Mouse (Mus musculus) Patski (cell line): ENCODE results near the gene Epn1. TPM values are rescaled to one million over a fixed set of nuclear protein-coding genes. Genes with fewer than 3 reads are reported as not detected.
A peak's percentile ranks its signal among the peaks of the same experiment; 100 is the strongest.

Experiments used
- ATAC-seq: fragments of 100-300 bp; one replicate; pipeline ENCODE4 v1.8.0; 2021
- CTCF ChIA-PET: fragments of 350-600 bp; sonication (Branson Sonifier 250); formaldehyde crosslinking; loops from one replicate; lab custom pipeline; 2022; ENCODE audit warnings: inconsistent platforms; lab: Charles Lee
- POLR2A ChIA-PET: fragments of 350-600 bp; sonication (Branson Sonifier 250); formaldehyde crosslinking; loops from one replicate; lab custom pipeline; 2022; ENCODE audit warnings: antibody characterized with exemption, inconsistent platforms; lab: Charles Lee
- DNase-seq: peaks from one replicate; pipeline ENCODE4 v3.0.0-alpha.2; 2011; ENCODE audit warnings: low read depth, low spot score
- H3K27me3 ChIP-seq: fragments of 371-371 bp; one replicate; pipeline ENCODE4 v1.5.1; 2021
- CTCF ChIP-seq: fragments of 100-300 bp; IDR thresholded peaks from one replicate; pipeline ENCODE4 v1.5.1; 2021
- in situ Hi-C: fragments of 300-500 bp; cut with MboI; formaldehyde crosslinking; loops from 3 replicates; pipeline ENCODE4 v1.11.1; 2018; ENCODE audit warnings: low pct_unique_long_range_greater_than_20kb, mixed read lengths
- polyA plus RNA-seq: library from polyadenylated mRNA; unstranded; gene quantifications from one replicate; pipeline ENCODE4 v1.2.3, GENCODE M21; 2021

Epn1 gene
- 138 TPM for polyA plus RNA-seq

GRCm38 (mm10) chr7:5080010-5080751 is at the start of gene Epn1:
Epn1 (plus strand) TSS chr7:5080235.
- H3K27me3 ChIP-seq: no peaks in the 10 kb centered on the region
- no peak for DNase-seq
- CTCF ChIA-PET: no interaction called here
- no peak for TF ChIP-seq CTCF
- in situ Hi-C loops: loop anchor here (25.0 kb wide), 1 partner anchor 918 kb away; the partner anchor contains the start of genes Cdc42ep5 and Leng9
- ATAC-seq: peak; percentile 97
- POLR2A ChIA-PET: no interaction called here

DNA sequence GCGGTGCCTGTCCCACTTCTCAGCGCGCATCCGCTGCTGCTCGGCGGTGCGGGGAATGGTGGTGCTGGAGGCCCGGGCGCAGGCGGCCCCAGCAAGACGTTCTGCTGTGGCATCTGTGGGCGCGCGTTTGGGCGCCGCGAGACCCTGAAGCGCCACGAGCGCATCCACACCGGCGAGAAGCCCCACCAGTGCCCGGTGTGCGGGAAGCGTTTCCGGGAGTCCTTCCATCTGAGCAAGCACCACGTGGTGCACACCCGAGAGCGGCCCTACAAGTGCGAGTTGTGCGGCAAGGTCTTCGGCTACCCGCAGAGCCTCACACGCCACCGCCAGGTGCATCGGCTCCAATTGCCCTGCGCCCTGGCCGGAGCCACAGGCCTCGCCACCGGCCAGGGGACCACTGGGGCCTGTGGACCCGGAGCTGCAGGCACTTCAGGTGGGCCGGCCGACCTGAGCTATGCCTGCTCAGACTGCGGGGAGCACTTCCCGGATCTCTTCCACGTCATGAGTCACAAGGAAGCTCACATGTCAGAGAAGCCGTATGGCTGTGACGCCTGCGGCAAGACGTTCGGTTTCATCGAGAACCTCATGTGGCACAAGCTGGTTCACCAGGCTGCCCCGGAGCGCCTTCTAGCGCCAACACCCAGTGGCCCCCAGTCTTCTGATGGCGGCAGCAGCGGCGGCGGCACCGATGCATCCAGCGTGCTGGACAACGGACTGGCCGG is 49.3 kb upstream of the Epn1 start:
- H3K27me3 ChIP-seq: no peaks in the 10 kb centered on the region
- DNase-seq (no peak), ATAC-seq (no peak)
- no peak for TF ChIP-seq CTCF
- in situ Hi-C loops: no loop called here
- CTCF ChIA-PET: no interaction called here
- POLR2A ChIA-PET: no interaction called here

DNA sequence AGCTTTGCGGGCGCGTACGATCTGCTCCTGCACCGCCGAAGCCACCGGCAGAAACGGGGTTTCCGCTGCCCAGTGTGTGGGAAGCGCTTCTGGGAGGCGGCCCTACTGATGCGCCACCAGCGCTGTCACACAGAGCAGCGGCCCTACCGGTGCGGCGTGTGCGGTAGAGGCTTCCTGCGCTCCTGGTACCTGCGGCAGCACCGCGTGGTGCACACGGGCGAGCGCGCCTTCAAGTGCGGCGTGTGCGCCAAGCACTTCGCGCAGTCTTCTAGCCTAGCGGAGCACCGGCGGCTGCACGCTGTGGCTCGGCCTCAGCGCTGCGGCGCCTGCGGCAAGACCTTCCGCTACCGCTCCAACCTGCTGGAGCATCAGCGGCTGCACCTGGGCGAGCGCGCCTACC is 48.5 kb upstream of the Epn1 start:
- ATAC-seq (no peak), DNase-seq (no peak)
- CTCF ChIA-PET: no interaction called here
- no peaks in the 10 kb centered on the region for H3K27me3 ChIP-seq
- POLR2A ChIA-PET: no interaction called here
- no peak for TF ChIP-seq CTCF
- in situ Hi-C loops: no loop called here

DNA sequence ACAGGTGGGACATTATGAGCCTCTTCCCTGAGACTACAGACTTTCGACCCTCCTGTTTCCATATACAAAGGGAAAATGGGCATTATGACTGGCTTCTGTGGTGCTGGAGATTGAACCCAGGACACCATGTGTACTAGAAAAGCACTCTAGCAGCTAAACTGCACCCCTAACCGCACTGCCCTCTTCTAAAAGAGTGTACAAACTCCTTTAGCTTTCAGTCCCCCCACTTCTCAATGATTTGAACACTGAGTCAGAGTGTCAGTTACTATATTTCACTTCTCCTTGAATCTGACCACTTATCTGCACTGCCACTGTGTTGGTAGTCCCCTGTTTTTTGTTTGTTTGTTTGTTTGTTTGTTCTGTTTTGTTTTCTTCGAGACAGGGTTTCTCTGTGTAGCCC is 46.2 kb upstream of the Epn1 start, which contains the start of gene 4632433K11Rik:
4632433K11Rik (plus strand) TSS at position 301 of the 400 bp plus-strand sequence.
- DNase-seq (no peak), ATAC-seq (no peak)
- in situ Hi-C loops: no loop called here
- CTCF ChIA-PET: interaction anchor here (1.1 kb wide), 1 partner anchor 18 kb away, joined by 3 read pairs; the partner anchor contains the start of gene Zfp580
- no peaks in the 10 kb centered on the region for H3K27me3 ChIP-seq
- POLR2A ChIA-PET: interaction anchor here (1.1 kb wide), 1 partner anchor 13 kb away, joined by 3 read pairs; the partner anchor contains the start of genes Ccdc106 and Zfp865
- no peak for TF ChIP-seq CTCF

GRCm38 (mm10) chr7:5035628-5036027 is 44.4 kb upstream of the Epn1 start:
- ATAC-seq (no peak), DNase-seq (no peak)
- in situ Hi-C loops: no loop called here
- ChIA-PET POLR2A (no interaction called here), CTCF (no interaction called here)
- H3K27me3 ChIP-seq: no peaks in the 10 kb centered on the region
- TF ChIP-seq CTCF: no peak

DNA sequence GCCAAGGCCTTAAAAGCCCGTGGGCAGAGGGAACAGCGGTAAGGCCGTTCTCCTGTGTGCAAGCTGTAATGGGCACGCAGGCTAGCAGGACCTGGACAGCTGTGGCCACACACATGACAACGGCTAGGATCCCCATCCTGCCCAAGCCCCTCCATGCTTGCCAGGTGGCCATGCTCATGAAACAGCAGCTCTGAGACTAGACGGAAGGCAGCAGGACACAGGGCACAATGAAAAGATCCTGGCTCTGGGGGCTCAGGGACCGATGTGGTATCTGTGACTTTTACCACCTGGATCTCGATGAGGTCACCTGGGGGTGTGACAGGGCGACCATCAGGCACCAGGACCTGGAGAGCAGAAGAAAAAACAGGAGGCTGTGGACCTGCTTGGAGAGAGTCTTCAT is 43.9 kb upstream of the Epn1 start:
- TF ChIP-seq CTCF: no peak
- ChIA-PET CTCF (no interaction called here), POLR2A (no interaction called here)
- ATAC-seq: no peak
- H3K27me3 ChIP-seq: no peaks in the 10 kb centered on the region
- in situ Hi-C loops: no loop called here
- no peak for DNase-seq

DNA sequence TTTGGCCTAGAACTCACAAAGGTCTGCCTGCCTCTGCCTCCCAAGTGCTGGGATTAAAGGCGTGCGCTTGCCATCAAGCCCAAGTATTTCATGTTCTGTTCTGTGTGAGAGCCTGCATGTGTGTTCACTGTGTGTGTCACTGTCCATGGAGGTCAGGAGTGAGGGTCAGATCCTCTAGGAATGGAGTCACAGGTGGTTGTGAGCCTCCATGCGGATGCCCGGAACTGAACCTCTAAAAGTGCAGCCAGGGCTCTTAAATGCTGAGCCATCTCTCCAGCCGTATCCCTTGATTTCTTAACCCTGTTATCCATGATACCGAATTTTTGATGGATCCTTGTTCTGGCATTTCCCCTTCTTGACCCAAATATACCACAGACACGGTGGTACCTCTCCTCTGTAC is 43.0 kb upstream of the Epn1 start:
- in situ Hi-C loops: no loop called here
- no peak for ATAC-seq

DNA sequence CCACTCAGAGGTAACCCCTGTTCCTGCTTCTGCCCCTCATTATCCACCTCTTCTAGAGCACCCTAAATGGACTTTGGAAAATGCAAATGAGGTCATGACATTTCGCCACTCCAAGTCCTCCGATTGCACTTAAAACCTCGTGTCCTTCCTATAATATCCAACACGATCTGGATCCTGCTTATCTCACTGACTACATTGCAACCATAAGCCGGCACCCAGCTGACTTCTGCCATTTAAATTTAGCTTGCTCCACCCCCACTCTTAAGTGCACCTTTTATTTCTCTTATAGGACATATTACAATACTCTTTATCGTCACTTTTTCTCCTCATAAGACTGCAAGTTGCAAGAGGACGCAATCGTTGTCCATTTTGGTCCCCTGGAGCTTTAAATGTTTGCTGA is 42.6 kb upstream of the Epn1 start:
- ChIA-PET POLR2A (interaction anchor here (1.3 to 1.9 kb wide), 3 partner anchors 12 to 21 kb away, joined by 3 to 15 read pairs (median 5); partner anchors contain the start of genes Ccdc106 and Zfp865), CTCF (interaction anchor here (0.7 kb wide), 1 partner anchor 21 kb away, joined by 3 read pairs; no protein-coding TSS in a partner anchor)
- no peak for ATAC-seq
- no peak for TF ChIP-seq CTCF
- DNase-seq: no peak
- in situ Hi-C loops: no loop called here
- H3K27me3 ChIP-seq: no peaks in the 10 kb centered on the region

More for the DNA sequence above, 43.0 kb upstream of the Epn1 start:
- ChIA-PET POLR2A (interaction anchor here (1.9 kb wide), 1 partner anchor 17 kb away, joined by 15 read pairs; the partner anchor contains the start of genes Ccdc106 and Zfp865), CTCF (no interaction called here)
- no peak for DNase-seq
- TF ChIP-seq CTCF: no peak
- no peaks in the 10 kb centered on the region for H3K27me3 ChIP-seq

DNA sequence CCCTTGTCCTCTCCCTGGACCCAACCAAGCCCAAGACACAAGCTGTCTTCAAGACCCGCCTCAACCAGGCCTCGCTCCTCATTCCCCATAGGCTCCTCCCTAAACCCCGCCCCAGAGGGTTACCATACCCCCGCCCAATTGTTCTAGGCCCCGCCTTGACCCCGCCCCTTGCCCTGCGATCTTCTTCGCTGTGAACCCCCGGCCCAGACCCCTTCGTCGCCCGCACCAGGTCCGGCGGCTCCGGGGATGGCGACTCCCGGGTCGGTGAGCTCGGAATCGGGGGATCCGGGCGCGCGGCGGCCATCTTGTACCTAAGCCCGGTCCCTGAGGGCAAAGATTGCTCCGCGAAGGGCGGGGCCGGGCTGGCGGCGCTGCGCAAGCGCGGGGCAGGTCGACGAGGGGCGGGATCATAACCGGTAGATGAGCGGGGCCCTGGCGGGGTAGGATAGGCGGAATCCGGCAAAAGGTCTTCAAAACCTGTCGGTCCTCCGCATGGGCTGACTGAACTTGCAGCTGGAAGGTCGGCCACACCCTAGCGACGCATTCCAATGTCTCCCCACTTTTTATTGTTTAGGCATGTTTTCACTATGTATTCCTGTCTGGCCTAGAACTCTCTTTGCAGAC is 41.8 kb upstream of the Epn1 start, which contains the start of gene Zfp784:
Zfp784 (minus strand) TSS at position 338 of the 624 bp plus-strand sequence.
- no peak for TF ChIP-seq CTCF
- ChIA-PET CTCF (interaction anchor here (0.7 kb wide), 1 partner anchor 22 kb away, joined by 3 read pairs; no protein-coding TSS in a partner anchor), POLR2A (interaction anchor here (0.8 to 3.4 kb wide), 6 partner anchors 11 to 22 kb away, joined by 3 to 15 read pairs (median 4); partner anchors contain the start of genes Ccdc106, Zfp580 and Zfp865)
- DNase-seq: no peak
- no peaks in the 10 kb centered on the region for H3K27me3 ChIP-seq
- peak; percentile 97 for ATAC-seq
- in situ Hi-C loops: no loop called here

DNA sequence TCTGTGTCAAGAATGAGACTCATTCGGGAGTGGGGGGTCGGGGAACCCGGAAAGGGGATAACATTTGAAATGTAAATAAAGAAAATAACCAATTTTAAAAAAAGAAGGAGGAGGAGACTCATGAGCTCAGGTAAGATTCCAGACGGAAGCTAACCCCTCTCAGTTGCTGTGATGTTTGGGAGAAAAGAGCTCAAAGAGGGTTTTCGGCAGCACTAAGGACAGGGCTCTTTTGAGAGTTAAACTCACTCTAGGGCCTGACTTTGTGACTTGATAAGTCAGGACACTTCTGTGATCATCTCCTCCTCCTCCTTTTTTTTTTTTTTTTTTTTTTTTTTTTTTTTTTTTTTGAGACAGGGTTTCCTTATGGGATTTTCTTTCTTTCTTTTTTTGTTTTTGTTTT is 41.1 kb upstream of the Epn1 start:
- ChIA-PET CTCF (no interaction called here), POLR2A (interaction anchor here (1.5 to 3.4 kb wide), 3 partner anchors 12 to 23 kb away, joined by 5 to 15 read pairs (median 10); partner anchors contain the start of genes Ccdc106, Zfp580 and Zfp865)
- no peak for DNase-seq
- in situ Hi-C loops: no loop called here
- H3K27me3 ChIP-seq: no peaks in the 10 kb centered on the region
- ATAC-seq: no peak
- no peak for TF ChIP-seq CTCF
